Mouse (Mus musculus): Measurements from ENCODE around the gene Parp16.

DNA sequence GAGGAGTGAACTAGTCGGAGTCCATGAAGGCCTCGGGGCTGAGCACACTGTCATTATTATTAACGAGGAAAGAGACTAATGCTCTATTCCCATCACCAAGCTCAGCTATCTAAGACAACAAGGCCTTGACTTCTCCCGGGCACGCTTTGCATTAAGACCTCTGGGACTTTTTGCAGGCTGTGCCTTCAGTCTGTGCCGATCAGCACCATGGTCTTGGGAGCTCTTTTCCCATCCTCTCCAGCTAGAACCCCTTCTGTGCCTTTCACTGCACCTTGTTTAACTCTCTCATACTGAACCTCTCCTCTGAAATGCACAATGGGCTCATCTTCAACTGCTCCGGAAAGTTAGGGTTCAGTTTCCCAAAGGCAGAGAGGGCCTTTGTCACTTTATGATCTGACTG is 4.8 kb upstream of the Parp16 start:
- TF ChIP-seq CTCF (IDR thresholded peaks at IDR 0.05; ENCODE audit: control insufficient read depth, insufficient read depth, low read length) (no peak), POLR2A (IDR thresholded peaks at IDR 0.05; ENCODE audit: borderline replicate concordance, control insufficient read depth, low read depth, low read length) (no peak)

Measured in bone marrow, adult 2 months (tissue).